Mouse (Mus musculus): ENCODE measurements around the gene Vmn1r107.
"Not testable (repeated sequence)": the region's sequence is repeated elsewhere in the genome, so short reads cannot be mapped to it uniquely, and the experiment has no call there.

Gene Vmn1r107

GRCm38 (mm10) chr7:20668618-20669017 is at the start of gene Vmn1r107:
Gene Vmn1r107, plus strand, starts transcription at chr7:20668918.
- DNase-seq (ENCODE audit: low spot score in 2 of 2), result not testable (repeated sequence)

GRCm38 (mm10) chr7:20703116-20703515 is 34.4 kb downstream of the Vmn1r107 start, which contains the start of gene Vmn1r111:
Gene Vmn1r111, minus strand, starts transcription at chr7:20703216.
- not testable (repeated sequence) for DNase-seq (ENCODE audit: low spot score in 2 of 2)
